Mouse (Mus musculus): ENCODE measurements around the gene Rpl21. TPM values are rescaled to one million over a fixed set of nuclear protein-coding genes. Genes with fewer than 3 reads are reported as not detected.

Rpl21 gene
- polyA plus RNA-seq, 1 experiment from 2014 or later, result 608 TPM

DNA sequence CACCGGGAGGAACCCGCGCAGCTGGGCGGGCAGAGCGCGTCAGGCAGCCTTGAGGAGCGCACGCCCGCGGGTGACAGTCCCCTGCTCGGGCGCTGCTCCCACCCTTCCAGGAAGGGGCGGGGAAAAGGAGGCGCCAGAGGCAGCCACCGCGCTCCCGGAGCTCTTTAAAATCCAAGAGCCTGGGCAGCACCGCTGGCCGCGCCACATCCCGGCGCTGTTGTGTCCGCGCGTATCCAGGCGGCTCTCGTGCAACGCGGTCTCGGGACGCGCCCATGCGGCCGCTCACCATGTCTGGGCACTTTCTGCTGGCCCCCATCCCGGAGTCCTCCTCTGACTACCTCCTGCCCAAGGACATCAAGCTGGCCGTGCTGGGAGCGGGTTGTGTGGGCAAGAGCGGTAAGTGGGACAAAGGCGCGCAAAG, 12.3 kb downstream of the Rpl21 start, which contains the start of gene Rasl11a:
TSS of gene Rasl11a (plus strand) at position 127 of the 421 bp plus-strand sequence.
- Histone ChIP-seq H3K4me3 (ENCODE audit: low read depth, low read length) (peak within 1 kb of the TSS; percentile 61), H3K9ac (replicated peaks; ENCODE audit: low read length) (peak within 1 kb of the TSS; percentile 86), H3K27me3 (ENCODE audit: control insufficient read depth, insufficient read depth, low read length) (no peaks in the 10 kb centered on the region), H3K27ac (replicated peaks; ENCODE audit: low read depth, low read length) (peak within 1 kb of the TSS; percentile 53; the same call in 1 of the 2 replicates), H3K4me1 (ENCODE audit: control insufficient read depth, insufficient read depth, low read length) (no peaks in the 10 kb centered on the region), H3K36me3 (replicated peaks; ENCODE audit: control insufficient read depth, insufficient read depth, low read depth, low read length) (no peaks in the 10 kb centered on the region), H3K4me2 (ENCODE audit: low read depth, low read length) (peak within 1 kb of the TSS; percentile 82), H3K9me3 (replicated peaks; ENCODE audit: control insufficient read depth, low read length) (no peaks in the 10 kb centered on the region)
- WGBS, result under 1% methylated on average over 38 of the region's 40 CpGs
- peak; percentile 90 for DNase-seq (ENCODE audit: low spot score)
- ATAC-seq (replicated peaks; ENCODE audit: insufficient number of reproducible peaks, low FRiP score, low TSS enrichment, low read depth), result peak; percentile 92

GRCm38 (mm10) chr5:146846489-146846888, 13.8 kb downstream of the Rpl21 start:
- no peaks in the 10 kb centered on the region for H3K36me3 ChIP-seq (replicated peaks; ENCODE audit: control insufficient read depth, insufficient read depth, low read depth, low read length)
- no peak overlapping the region for H3K4me3 ChIP-seq (ENCODE audit: low read depth, low read length)
- no peaks in the 10 kb centered on the region for H3K27me3 ChIP-seq (ENCODE audit: control insufficient read depth, insufficient read depth, low read length)
- H3K9ac ChIP-seq (replicated peaks; ENCODE audit: low read length), result no peak overlapping the region
- H3K27ac ChIP-seq (replicated peaks; ENCODE audit: low read depth, low read length), result no peak overlapping the region
- H3K4me1 ChIP-seq (ENCODE audit: control insufficient read depth, insufficient read depth, low read length), result no peaks in the 10 kb centered on the region
- H3K9me3 ChIP-seq (replicated peaks; ENCODE audit: control insufficient read depth, low read length), result no peaks in the 10 kb centered on the region
- 42% methylated on average over 2 of the region's 2 CpGs for WGBS
- H3K4me2 ChIP-seq (ENCODE audit: low read depth, low read length), result no peak overlapping the region
- ATAC-seq (replicated peaks; ENCODE audit: insufficient number of reproducible peaks, low FRiP score, low TSS enrichment, low read depth) (no peak), DNase-seq (ENCODE audit: low spot score) (no peak)

GRCm38 (mm10) chr5:146848936-146849582, 16.4 kb downstream of the Rpl21 start:
- H3K9me3 ChIP-seq (replicated peaks; ENCODE audit: control insufficient read depth, low read length), result no peaks in the 10 kb centered on the region
- H3K4me2 ChIP-seq (ENCODE audit: low read depth, low read length), result no peak overlapping the region
- no peaks in the 10 kb centered on the region for H3K36me3 ChIP-seq (replicated peaks; ENCODE audit: control insufficient read depth, insufficient read depth, low read depth, low read length)
- 94% methylated on average over 4 of the region's 4 CpGs for WGBS
- no peak overlapping the region for H3K27ac ChIP-seq (replicated peaks; ENCODE audit: low read depth, low read length)
- DNase-seq (ENCODE audit: low spot score) (no peak), ATAC-seq (replicated peaks; ENCODE audit: insufficient number of reproducible peaks, low FRiP score, low TSS enrichment, low read depth) (no peak)
- no peaks in the 10 kb centered on the region for H3K27me3 ChIP-seq (ENCODE audit: control insufficient read depth, insufficient read depth, low read length)
- H3K4me3 ChIP-seq (ENCODE audit: low read depth, low read length), result no peak overlapping the region
- no peak overlapping the region for H3K9ac ChIP-seq (replicated peaks; ENCODE audit: low read length)
- no peaks in the 10 kb centered on the region for H3K4me1 ChIP-seq (ENCODE audit: control insufficient read depth, insufficient read depth, low read length)

DNA sequence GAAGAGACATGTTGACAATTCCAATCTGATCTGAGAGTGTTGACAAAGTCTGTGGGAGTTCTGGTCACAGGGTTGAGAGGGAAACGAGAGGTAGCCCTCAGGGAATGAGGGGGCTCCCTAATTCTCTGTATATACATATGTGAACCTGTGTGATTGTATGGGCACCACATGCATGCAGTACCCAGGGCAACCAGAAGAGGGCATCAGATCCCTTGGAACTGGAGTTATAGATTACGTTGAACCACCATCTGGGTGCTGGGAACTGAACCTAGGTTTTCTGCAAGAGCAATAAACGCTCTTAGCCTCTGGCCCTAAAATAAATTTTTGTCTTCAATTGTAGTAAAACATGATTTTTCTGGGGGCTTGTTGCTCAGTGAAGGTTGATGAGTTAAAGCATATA, 23.4 kb downstream of the Rpl21 start:
- no peak overlapping the region for H3K27ac ChIP-seq (replicated peaks; ENCODE audit: low read depth, low read length)
- H3K4me1 ChIP-seq (ENCODE audit: control insufficient read depth, insufficient read depth, low read length), result no peaks in the 10 kb centered on the region
- no peak for ATAC-seq (replicated peaks; ENCODE audit: insufficient number of reproducible peaks, low FRiP score, low TSS enrichment, low read depth)
- H3K4me2 ChIP-seq (ENCODE audit: low read depth, low read length), result no peak overlapping the region
- no peak overlapping the region for H3K4me3 ChIP-seq (ENCODE audit: low read depth, low read length)
- H3K9me3 ChIP-seq (replicated peaks; ENCODE audit: control insufficient read depth, low read length), result no peaks in the 10 kb centered on the region
- WGBS, result 93% methylated on average over 3 of the region's 3 CpGs
- H3K9ac ChIP-seq (replicated peaks; ENCODE audit: low read length), result no peak overlapping the region
- H3K27me3 ChIP-seq (ENCODE audit: control insufficient read depth, insufficient read depth, low read length), result no peaks in the 10 kb centered on the region
- no peak for DNase-seq (ENCODE audit: low spot score)
- no peaks in the 10 kb centered on the region for H3K36me3 ChIP-seq (replicated peaks; ENCODE audit: control insufficient read depth, insufficient read depth, low read depth, low read length)

DNA sequence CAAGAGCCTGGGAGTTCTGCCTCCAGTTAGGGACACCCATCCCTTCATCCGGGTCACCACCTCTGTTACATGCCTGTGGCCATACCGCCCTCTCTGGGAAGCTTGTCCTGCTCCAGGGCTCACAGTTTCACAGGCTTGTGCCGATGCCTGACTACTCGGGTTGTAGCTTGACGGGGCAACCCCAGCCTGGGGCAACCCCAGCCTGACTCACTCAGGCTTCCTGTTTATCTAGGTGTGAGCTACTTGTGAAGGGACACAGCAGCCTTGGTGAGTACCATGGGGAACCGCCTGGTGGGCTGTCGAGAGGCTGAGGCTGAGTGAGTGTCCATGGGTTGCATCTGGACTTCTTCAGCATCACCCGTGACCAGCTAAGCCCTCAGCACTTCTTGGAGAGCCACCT, 24.9 kb downstream of the Rpl21 start:
- no peaks in the 10 kb centered on the region for H3K9me3 ChIP-seq (replicated peaks; ENCODE audit: control insufficient read depth, low read length)
- H3K27ac ChIP-seq (replicated peaks; ENCODE audit: low read depth, low read length), result no peak overlapping the region
- no peaks in the 10 kb centered on the region for H3K27me3 ChIP-seq (ENCODE audit: control insufficient read depth, insufficient read depth, low read length)
- H3K9ac ChIP-seq (replicated peaks; ENCODE audit: low read length), result no peak overlapping the region
- 82% methylated on average over 8 of the region's 8 CpGs for WGBS
- H3K4me2 ChIP-seq (ENCODE audit: low read depth, low read length), result no peak overlapping the region
- no peak overlapping the region for H3K4me3 ChIP-seq (ENCODE audit: low read depth, low read length)
- DNase-seq (ENCODE audit: low spot score), result no peak
- no peaks in the 10 kb centered on the region for H3K36me3 ChIP-seq (replicated peaks; ENCODE audit: control insufficient read depth, insufficient read depth, low read depth, low read length)
- no peaks in the 10 kb centered on the region for H3K4me1 ChIP-seq (ENCODE audit: control insufficient read depth, insufficient read depth, low read length)
- ATAC-seq (replicated peaks; ENCODE audit: insufficient number of reproducible peaks, low FRiP score, low TSS enrichment, low read depth), result no peak

DNA sequence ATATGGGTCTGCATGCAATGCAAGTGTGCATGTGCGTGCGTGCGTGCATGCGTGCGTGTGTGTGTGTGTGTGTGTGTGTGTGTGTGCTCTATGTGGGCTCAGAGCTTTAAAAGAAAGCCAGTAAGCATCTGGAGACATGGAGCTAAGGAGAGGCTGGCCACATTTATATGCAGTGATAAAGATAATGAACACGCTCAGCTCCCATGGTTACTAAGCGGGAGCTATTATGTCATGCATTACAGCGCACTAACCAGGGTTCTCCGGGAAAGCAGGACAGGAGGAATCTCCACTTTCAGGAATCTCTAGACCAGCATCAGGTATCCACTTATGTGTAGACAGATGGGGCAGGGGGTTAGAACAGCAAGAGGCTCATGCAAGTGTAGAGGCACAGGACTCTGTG, 26.1 kb downstream of the Rpl21 start:
- Histone ChIP-seq H3K4me3 (ENCODE audit: low read depth, low read length) (no peak overlapping the region), H3K27me3 (ENCODE audit: control insufficient read depth, insufficient read depth, low read length) (no peaks in the 10 kb centered on the region), H3K4me1 (ENCODE audit: control insufficient read depth, insufficient read depth, low read length) (no peaks in the 10 kb centered on the region), H3K9me3 (replicated peaks; ENCODE audit: control insufficient read depth, low read length) (no peaks in the 10 kb centered on the region), H3K9ac (replicated peaks; ENCODE audit: low read length) (no peak overlapping the region), H3K27ac (replicated peaks; ENCODE audit: low read depth, low read length) (no peak overlapping the region), H3K36me3 (replicated peaks; ENCODE audit: control insufficient read depth, insufficient read depth, low read depth, low read length) (no peaks in the 10 kb centered on the region), H3K4me2 (ENCODE audit: low read depth, low read length) (no peak overlapping the region)
- ATAC-seq (replicated peaks; ENCODE audit: insufficient number of reproducible peaks, low FRiP score, low TSS enrichment, low read depth) (no peak), DNase-seq (ENCODE audit: low spot score) (no peak)
- WGBS, result 89% methylated on average over 9 of the region's 9 CpGs

GRCm38 (mm10) chr5:146859246-146859645, 26.6 kb downstream of the Rpl21 start:
- WGBS, result 75% methylated on average over 8 of the region's 8 CpGs
- H3K4me2 ChIP-seq (ENCODE audit: low read depth, low read length), result no peak overlapping the region
- no peak overlapping the region for H3K9ac ChIP-seq (replicated peaks; ENCODE audit: low read length)
- no peak for ATAC-seq (replicated peaks; ENCODE audit: insufficient number of reproducible peaks, low FRiP score, low TSS enrichment, low read depth)
- no peaks in the 10 kb centered on the region for H3K4me1 ChIP-seq (ENCODE audit: control insufficient read depth, insufficient read depth, low read length)
- H3K4me3 ChIP-seq (ENCODE audit: low read depth, low read length), result no peak overlapping the region
- DNase-seq (ENCODE audit: low spot score), result no peak
- H3K9me3 ChIP-seq (replicated peaks; ENCODE audit: control insufficient read depth, low read length), result no peaks in the 10 kb centered on the region
- no peak overlapping the region for H3K27ac ChIP-seq (replicated peaks; ENCODE audit: low read depth, low read length)
- no peaks in the 10 kb centered on the region for H3K27me3 ChIP-seq (ENCODE audit: control insufficient read depth, insufficient read depth, low read length)
- no peaks in the 10 kb centered on the region for H3K36me3 ChIP-seq (replicated peaks; ENCODE audit: control insufficient read depth, insufficient read depth, low read depth, low read length)

- Histone ChIP-seq H3K9ac (replicated peaks; ENCODE audit: low read length) (no peak overlapping the region), H3K36me3 (replicated peaks; ENCODE audit: control insufficient read depth, insufficient read depth, low read depth, low read length) (no peaks in the 10 kb centered on the region), H3K4me2 (ENCODE audit: low read depth, low read length) (no peak overlapping the region), H3K27ac (replicated peaks; ENCODE audit: low read depth, low read length) (no peak overlapping the region), H3K4me3 (ENCODE audit: low read depth, low read length) (no peak overlapping the region), H3K4me1 (ENCODE audit: control insufficient read depth, insufficient read depth, low read length) (no peaks in the 10 kb centered on the region), H3K27me3 (ENCODE audit: control insufficient read depth, insufficient read depth, low read length) (no peaks in the 10 kb centered on the region), H3K9me3 (replicated peaks; ENCODE audit: control insufficient read depth, low read length) (no peaks in the 10 kb centered on the region)
- 82% methylated on average over 18 of the region's 18 CpGs for WGBS
- no peak for ATAC-seq (replicated peaks; ENCODE audit: insufficient number of reproducible peaks, low FRiP score, low TSS enrichment, low read depth)
- DNase-seq (ENCODE audit: low spot score), result no peak
Measured at GRCm38 (mm10) chr5:146860222-146860998, 27.7 kb downstream of the Rpl21 start.

Measured in embryonic facial prominence, embryonic 11.5 days (tissue).